Mouse (Mus musculus): ENCODE results near the gene Apobec3. TPM values are rescaled to one million over a fixed set of nuclear protein-coding genes. Genes with fewer than 3 reads are reported as not detected.

The Apobec3 gene
- polyA plus RNA-seq (2012; rRNA removed): 28.3 and 34.3 TPM in 2 replicates

- WGBS: 1% methylated on average over 20 of the region's 20 CpGs
- DNase-seq (ENCODE audit: low read depth, low spot score): peak; percentile 80
These were observed at the start of gene Apobec3 for GRCm38 (mm10) chr15:79891436-79892212. Apobec3 (plus strand) TSS chr15:79891659.

DNA sequence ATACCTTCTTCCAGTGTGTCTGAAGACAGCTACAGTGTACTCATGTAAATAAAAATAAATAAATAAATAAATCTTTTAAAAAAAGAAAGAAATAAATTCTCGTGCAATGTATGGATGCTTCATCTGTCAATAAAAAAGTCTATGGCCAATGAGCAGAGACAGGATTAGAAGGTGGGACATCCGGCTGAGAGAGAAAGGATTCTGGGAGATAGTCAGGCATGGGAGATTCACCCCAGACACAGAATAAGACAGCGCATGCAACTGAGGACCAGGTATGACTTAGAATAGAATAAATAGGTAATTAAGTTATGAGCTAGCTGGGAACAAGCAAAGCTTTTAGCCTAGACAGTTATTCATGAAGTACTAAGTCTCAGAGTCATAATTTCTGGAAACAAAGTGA lies 48.5 kb upstream of the Apobec3 start:
- no peak for DNase-seq (ENCODE audit: low read depth, low spot score)
- 84% methylated on average over 3 of the region's 3 CpGs for WGBS

- DNase-seq (ENCODE audit: low read depth, low spot score): no peak
- 50% methylated on average over 4 of the region's 4 CpGs for WGBS
These were observed 45.5 kb upstream of the Apobec3 start for GRCm38 (mm10) chr15:79845986-79846385.

- WGBS: 36% methylated on average over 5 of the region's 5 CpGs
These were observed 44.4 kb upstream of the Apobec3 start for GRCm38 (mm10) chr15:79847100-79847499.

GRCm38 (mm10) chr15:79850143-79850542 lies 41.3 kb upstream of the Apobec3 start:
- WGBS: 78% methylated on average over 2 of the region's 2 CpGs
- DNase-seq (ENCODE audit: low read depth, low spot score): no peak

More at GRCm38 (mm10) chr15:79847100-79847499, 44.4 kb upstream of the Apobec3 start:
- no peak for DNase-seq (ENCODE audit: low read depth, low spot score)

GRCm38 (mm10) chr15:79858979-79859378 lies 32.5 kb upstream of the Apobec3 start:
- 68% methylated on average over 5 of the region's 5 CpGs for WGBS
- DNase-seq (ENCODE audit: low read depth, low spot score): no peak

- WGBS: 89% methylated on average over 9 of the region's 9 CpGs
- DNase-seq (ENCODE audit: low read depth, low spot score): no peak
These were observed 31.6 kb upstream of the Apobec3 start for GRCm38 (mm10) chr15:79859821-79860220.

DNA sequence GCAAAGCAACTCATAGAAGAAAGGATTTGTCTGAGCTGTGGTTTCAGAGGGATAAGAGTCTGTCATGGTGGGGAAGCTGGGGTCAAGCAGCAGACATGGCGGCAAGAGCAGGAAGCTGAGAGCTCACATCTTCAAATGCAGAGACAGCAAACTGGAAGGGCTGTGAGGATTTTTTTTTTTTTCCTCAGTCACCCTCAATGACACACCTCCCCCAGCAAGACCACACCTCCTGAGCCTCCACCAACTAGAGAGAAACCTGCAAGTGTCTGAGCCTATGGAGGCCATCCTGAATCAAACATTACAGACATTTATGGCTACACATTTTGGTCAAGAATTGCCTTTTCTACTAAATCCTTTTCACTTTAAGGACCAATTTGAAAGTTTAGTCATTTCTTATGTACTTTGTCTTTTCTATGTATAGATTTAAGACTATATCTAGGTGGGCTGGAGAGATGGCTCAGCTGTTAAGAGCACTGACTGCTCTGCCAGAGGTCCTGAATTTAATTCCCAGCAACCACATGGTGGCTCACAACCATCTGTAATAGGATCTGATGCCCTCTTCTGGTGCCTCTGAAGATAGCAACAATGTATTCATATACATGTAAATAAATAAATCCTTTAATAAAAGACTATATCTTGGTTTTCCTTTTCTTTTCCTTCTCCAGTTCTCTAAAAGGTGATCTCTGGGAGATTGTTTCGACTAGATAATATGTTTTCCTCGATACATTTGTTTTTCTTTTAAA lies 24.0 kb upstream of the Apobec3 start:
- DNase-seq (ENCODE audit: low read depth, low spot score): no peak
- 90% methylated on average over 3 of the region's 3 CpGs for WGBS

GRCm38 (mm10) chr15:79873545-79873944 lies 17.9 kb upstream of the Apobec3 start:
- no peak for DNase-seq (ENCODE audit: low read depth, low spot score)
- 91% methylated on average over 8 of the region's 8 CpGs for WGBS

DNA sequence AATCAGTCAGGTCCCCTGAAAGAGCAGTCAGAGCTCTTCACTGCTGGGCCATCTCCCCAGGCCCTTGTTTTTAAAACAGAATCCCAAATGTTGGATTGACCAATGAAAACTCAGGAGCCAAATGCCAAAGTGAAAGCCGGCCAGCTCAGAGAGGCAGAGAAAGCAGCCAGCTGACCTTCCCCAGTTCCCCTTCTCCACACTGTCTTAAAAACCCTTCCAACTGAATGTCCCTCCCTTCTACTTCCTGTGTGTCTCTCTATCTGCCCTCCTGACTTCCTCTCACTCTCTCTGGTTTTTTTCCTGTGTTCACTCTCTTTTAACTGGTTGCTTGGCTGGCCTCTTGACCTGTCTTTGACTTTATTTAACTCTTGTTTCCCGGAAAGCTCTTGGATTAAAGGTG lies 17.5 kb upstream of the Apobec3 start:
- 60% methylated on average over 2 of the region's 2 CpGs for WGBS
- DNase-seq (ENCODE audit: low read depth, low spot score): no peak

DNA sequence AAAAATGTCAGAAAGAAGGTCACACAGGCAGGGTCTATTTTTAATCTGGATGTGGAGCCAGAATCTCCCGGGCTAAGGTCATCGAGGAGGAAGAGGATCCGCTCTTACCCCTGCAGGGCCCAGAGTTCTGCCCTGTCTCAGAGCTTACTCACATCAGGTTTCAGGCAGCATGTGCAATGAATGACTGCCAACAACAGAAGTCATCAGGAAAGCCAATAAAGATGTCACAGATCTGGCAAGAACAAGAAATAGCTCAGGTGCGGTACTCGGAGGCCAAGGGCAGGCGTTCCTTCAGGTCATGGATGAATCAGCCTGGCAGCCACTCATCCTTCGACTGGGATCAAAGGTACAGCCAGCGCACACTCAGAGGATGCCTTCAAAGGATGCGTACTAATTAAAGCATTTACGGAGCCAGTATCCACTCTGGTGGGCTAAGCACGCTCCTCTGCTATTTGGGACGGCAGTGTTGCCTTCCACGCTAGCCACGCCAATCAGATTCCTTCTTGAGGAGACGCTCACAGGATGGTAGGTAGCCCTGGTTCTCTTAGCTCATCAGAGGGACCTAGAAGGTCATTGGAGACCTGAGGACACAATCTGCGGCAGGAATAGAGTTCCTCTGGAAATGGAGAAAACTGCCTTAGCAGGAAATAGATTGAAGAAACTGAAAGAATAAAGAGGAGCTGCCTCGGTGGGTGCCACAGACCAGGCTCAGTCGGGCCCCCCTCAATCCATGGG lies 16.0 kb upstream of the Apobec3 start:
- WGBS: 36% methylated on average over 18 of the region's 18 CpGs
- no peak for DNase-seq (ENCODE audit: low read depth, low spot score)

GRCm38 (mm10) chr15:79878725-79879136 lies 12.7 kb upstream of the Apobec3 start:
- 56% methylated on average over 6 of the region's 6 CpGs for WGBS
- no peak for DNase-seq (ENCODE audit: low read depth, low spot score)

GRCm38 (mm10) chr15:79879319-79879718 lies 12.1 kb upstream of the Apobec3 start:
- DNase-seq (ENCODE audit: low read depth, low spot score): peak; percentile 93
- 8% methylated on average over 13 of the region's 13 CpGs for WGBS

DNA sequence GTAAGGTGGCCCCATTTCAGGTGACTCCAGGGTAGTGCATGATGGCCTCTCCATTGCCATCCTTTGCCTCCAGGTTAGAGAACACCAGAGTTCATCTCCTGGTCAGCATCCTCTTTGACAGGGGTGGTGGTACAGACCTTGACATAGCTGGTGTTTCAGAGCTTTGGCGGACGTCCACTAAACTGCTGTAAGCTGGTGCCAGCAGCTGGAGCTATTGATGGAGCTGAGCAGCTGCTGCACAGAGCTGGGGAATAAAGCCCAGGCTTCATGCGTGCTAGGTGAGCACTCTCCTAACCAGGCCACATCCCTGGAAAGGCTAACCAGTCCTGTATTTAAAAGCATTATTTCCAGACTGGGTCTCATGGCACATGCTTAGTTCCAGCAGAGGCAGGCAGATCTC lies 11.0 kb upstream of the Apobec3 start:
- no peak for DNase-seq (ENCODE audit: low read depth, low spot score)
- WGBS: 78% methylated on average over 3 of the region's 3 CpGs

GRCm38 (mm10) chr15:79882623-79883267 lies 8.7 kb upstream of the Apobec3 start:
- 29% methylated on average over 19 of the region's 19 CpGs for WGBS
- DNase-seq (ENCODE audit: low read depth, low spot score): no peak

DNA sequence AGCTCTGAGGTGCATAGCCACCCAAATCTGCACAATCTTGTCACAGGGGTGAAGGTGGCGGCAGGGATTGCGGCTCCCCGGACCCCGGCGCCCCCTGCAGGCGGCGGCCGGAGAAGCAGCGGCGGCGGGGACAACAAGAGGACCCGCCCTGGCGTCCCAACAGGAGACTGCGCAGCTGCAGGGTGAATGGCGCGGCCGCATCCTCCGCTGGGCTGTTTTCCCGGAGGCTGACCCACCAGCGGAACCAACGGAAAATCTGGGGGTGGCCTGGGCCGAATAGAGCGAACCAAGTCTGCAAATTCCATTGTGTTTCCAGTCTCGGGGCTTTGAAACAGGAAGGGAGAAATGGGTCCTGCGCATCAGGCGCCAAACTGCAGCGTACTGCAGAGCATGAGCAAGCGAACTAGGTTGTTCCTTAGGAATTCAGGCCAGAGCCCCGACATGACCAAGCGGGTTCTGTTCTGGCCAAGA lies 8.1 kb upstream of the Apobec3 start:
- peak; percentile 67 for DNase-seq (ENCODE audit: low read depth, low spot score)
- under 1% methylated on average over 30 of the region's 30 CpGs for WGBS

- 73% methylated on average over 5 of the region's 5 CpGs for WGBS
- DNase-seq (ENCODE audit: low read depth, low spot score): no peak
These were observed 6.6 kb upstream of the Apobec3 start for GRCm38 (mm10) chr15:79884820-79885219.

GRCm38 (mm10) chr15:79892213-79892541 lies 718 bp downstream of the Apobec3 start:
- DNase-seq (ENCODE audit: low read depth, low spot score): peak; percentile 61
- 2% methylated on average over 12 of the region's 12 CpGs for WGBS

DNA sequence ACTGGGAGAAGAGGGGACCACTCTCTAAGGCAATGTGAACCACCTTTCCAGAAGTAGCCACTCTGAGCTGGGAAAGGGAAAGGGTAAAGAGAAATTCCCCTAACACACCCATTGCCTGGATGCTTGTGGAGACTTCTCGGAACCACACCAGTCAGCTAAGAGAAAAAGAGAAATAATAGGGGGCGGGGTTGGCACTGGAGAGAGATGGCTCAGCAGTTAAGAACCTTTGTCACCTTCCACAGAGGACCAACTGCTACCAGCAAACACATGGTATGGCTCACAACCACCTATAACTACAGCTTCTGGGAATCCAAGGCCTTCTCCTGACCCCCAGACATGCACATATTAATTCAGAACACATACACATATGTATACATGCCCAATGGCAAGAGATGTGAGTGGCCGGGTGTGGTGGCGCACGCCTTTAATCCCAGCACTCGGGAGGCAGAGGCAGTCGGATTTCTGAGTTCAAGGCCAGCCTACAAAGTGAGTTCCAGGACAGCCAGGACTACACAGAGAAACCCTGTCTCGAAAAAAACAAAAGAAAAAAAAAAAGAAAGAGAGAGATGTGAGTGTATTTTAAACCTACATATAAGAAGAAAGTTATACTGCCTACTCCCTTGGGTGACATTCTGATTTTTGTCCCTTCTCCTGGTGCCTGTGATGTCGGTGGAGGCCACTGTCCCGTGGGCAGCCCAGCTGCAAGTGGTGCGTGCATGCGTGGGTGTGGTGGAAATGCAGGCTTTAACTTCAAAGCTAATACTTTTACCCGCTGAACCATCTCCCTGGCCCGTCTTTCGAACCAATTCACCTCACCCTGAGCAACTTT lies 1.8 kb downstream of the Apobec3 start:
- DNase-seq (ENCODE audit: low read depth, low spot score): no peak
- 48% methylated on average over 15 of the region's 15 CpGs for WGBS
